Mouse (Mus musculus) G1E (cell line): ENCODE measurements at regions not wholly inside any gene's neighbourhood (a gene's known extent, or its start where the extent isn't known, plus 50 kb on each side); places are given as distances from the start of the nearest gene placed in this dataset.

ENCODE experiments used
- ATAC-seq: 2 replicates; pipeline ENCODE4 v1.8.0; 2016; ENCODE audit warnings: mild to moderate bottlenecking; ENCODE audit not compliant: insufficient number of reproducible peaks, poor library complexity, low FRiP score, severe bottlenecking; ENCODE audit errors: extremely low read depth
- DNase-seq: peaks from one replicate; pipeline ENCODE4 v3.0.0; 2012; ENCODE audit warnings: low spot score
- H3K27me3 ChIP-seq: 2 replicates; pipeline ENCODE4 v1.6.1; 2012; ENCODE audit warnings: mild to moderate bottlenecking, low read length, inconsistent platforms; ENCODE audit not compliant: insufficient read depth
- H3K36me3 ChIP-seq: replicated peaks from 2 replicates; pipeline ENCODE3; 2012; ENCODE audit warnings: mild to moderate bottlenecking, inconsistent platforms
- H3K4me1 ChIP-seq: 2 replicates; pipeline ENCODE4 v1.6.1; 2012; ENCODE audit warnings: low read depth, low read length, inconsistent platforms, mixed read lengths; ENCODE audit not compliant: insufficient read depth
- H3K4me3 ChIP-seq: 2 replicates; pipeline ENCODE4 v1.5.1; 2012; ENCODE audit warnings: low read depth, mild to moderate bottlenecking, inconsistent platforms, low read length, moderate library complexity, mixed read lengths
- H3K9me3 ChIP-seq: replicated peaks from 2 replicates; pipeline ENCODE4 v1.6.1; 2012; ENCODE audit warnings: inconsistent platforms
- CTCF ChIP-seq: IDR thresholded peaks from 2 replicates; pipeline ENCODE4 v1.5.1; 2012; ENCODE audit warnings: low read depth, low read length, inconsistent platforms, mixed read lengths
- GATA1 ChIP-seq: IDR thresholded peaks from 2 replicates; pipeline ENCODE4 v1.6.1; 2012; ENCODE audit warnings: borderline replicate concordance, low read length, inconsistent platforms, mixed read lengths
- GATA2 ChIP-seq: IDR thresholded peaks from 2 replicates; pipeline ENCODE4 v1.6.1; 2012; ENCODE audit warnings: low read depth, low read length, inconsistent platforms, borderline replicate concordance
- POLR2AphosphoS5 ChIP-seq: IDR thresholded peaks from 2 replicates; pipeline ENCODE4 v1.6.1; 2012; ENCODE audit warnings: low read depth, low read length, inconsistent platforms; ENCODE audit not compliant: insufficient replicate concordance
- TAL1 ChIP-seq: conservative IDR thresholded peaks from 2 replicates; pipeline ENCODE4 v1.6.1; 2012; ENCODE audit warnings: low read depth, low read length, inconsistent platforms, mixed read lengths

- Histone ChIP-seq H3K27me3 (no peaks in the 10 kb centered on the region), H3K36me3 (no peaks in the 10 kb centered on the region), H3K9me3 (peaks cover 67% of the 10 kb centered on the region), H3K4me3 (no peak overlapping the region), H3K4me1 (no peaks in the 10 kb centered on the region)
- no peak for ATAC-seq
- TF ChIP-seq GATA1 (no peak), GATA2 (no peak), CTCF (no peak), POLR2AphosphoS5 (no peak), TAL1 (no peak)
- DNase-seq, result no peak
Measured at GRCm38 (mm10) chr12:25178491-25179115, 81.7 kb upstream of the Id2 start.

- Histone ChIP-seq H3K4me1 (no peaks in the 10 kb centered on the region), H3K9me3 (peaks cover 66% of the 10 kb centered on the region), H3K4me3 (no peak overlapping the region), H3K27me3 (no peaks in the 10 kb centered on the region), H3K36me3 (no peaks in the 10 kb centered on the region)
- TF ChIP-seq CTCF (no peak), TAL1 (no peak), GATA2 (no peak), GATA1 (no peak), POLR2AphosphoS5 (no peak)
- no peak for ATAC-seq
- no peak for DNase-seq
Measured at GRCm38 (mm10) chr12:25177827-25178226, 80.9 kb upstream of the Id2 start.

GRCm38 (mm10) chr12:25176565-25176964 lies 79.6 kb upstream of the Id2 start:
- Histone ChIP-seq H3K36me3 (no peaks in the 10 kb centered on the region), H3K27me3 (no peaks in the 10 kb centered on the region), H3K9me3 (peaks cover 70% of the 10 kb centered on the region), H3K4me1 (no peaks in the 10 kb centered on the region), H3K4me3 (no peak overlapping the region)
- DNase-seq (no peak), ATAC-seq (no peak)
- TF ChIP-seq GATA2, result no peak
- no peak for TF ChIP-seq GATA1
- TF ChIP-seq CTCF, result no peak

GRCm38 (mm10) chr12:25173064-25173463 lies 76.1 kb upstream of the Id2 start:
- ATAC-seq, result no peak
- DNase-seq, result no peak
- no peaks in the 10 kb centered on the region for H3K4me1 ChIP-seq
- H3K4me3 ChIP-seq, result no peak overlapping the region
- H3K36me3 ChIP-seq, result no peaks in the 10 kb centered on the region
- H3K9me3 ChIP-seq, result peaks cover 70% of the 10 kb centered on the region
- TF ChIP-seq POLR2AphosphoS5, result no peak
- no peak for TF ChIP-seq GATA2
- no peak for TF ChIP-seq GATA1
- TF ChIP-seq TAL1, result no peak
- no peak for TF ChIP-seq CTCF
- H3K27me3 ChIP-seq, result no peaks in the 10 kb centered on the region

- ATAC-seq, result no peak
- no peak overlapping the region for H3K4me3 ChIP-seq
- H3K36me3 ChIP-seq, result no peaks in the 10 kb centered on the region
- no peaks in the 10 kb centered on the region for H3K27me3 ChIP-seq
- H3K9me3 ChIP-seq, result peaks cover 71% of the 10 kb centered on the region
- TF ChIP-seq GATA1, result no peak
- TF ChIP-seq CTCF, result no peak
- TF ChIP-seq GATA2, result no peak
- no peak for TF ChIP-seq POLR2AphosphoS5
- TF ChIP-seq TAL1, result no peak
- DNase-seq, result no peak
- H3K4me1 ChIP-seq, result no peaks in the 10 kb centered on the region
Measured at GRCm38 (mm10) chr12:25172450-25172849, 75.5 kb upstream of the Id2 start.

GRCm38 (mm10) chr12:25169611-25170010 lies 72.7 kb upstream of the Id2 start:
- TF ChIP-seq CTCF (no peak), POLR2AphosphoS5 (no peak), GATA2 (no peak), GATA1 (no peak), TAL1 (no peak)
- no peak for DNase-seq
- Histone ChIP-seq H3K36me3 (no peaks in the 10 kb centered on the region), H3K4me1 (no peaks in the 10 kb centered on the region), H3K9me3 (peaks cover 76% of the 10 kb centered on the region), H3K4me3 (no peak overlapping the region), H3K27me3 (no peaks in the 10 kb centered on the region)
- no peak for ATAC-seq

GRCm38 (mm10) chr12:25168213-25168545 lies 71.2 kb upstream of the Id2 start:
- Histone ChIP-seq H3K36me3 (no peaks in the 10 kb centered on the region), H3K4me3 (no peak overlapping the region), H3K4me1 (no peaks in the 10 kb centered on the region), H3K9me3 (peaks cover 82% of the 10 kb centered on the region), H3K27me3 (no peaks in the 10 kb centered on the region)
- no peak for TF ChIP-seq CTCF
- TF ChIP-seq GATA1, result no peak
- no peak for TF ChIP-seq POLR2AphosphoS5
- TF ChIP-seq TAL1, result no peak
- ATAC-seq, result no peak
- no peak for DNase-seq
